Mouse (Mus musculus): ENCODE results near the gene Rassf6. TPM values are rescaled to one million over a fixed set of nuclear protein-coding genes. Genes with fewer than 3 reads are reported as not detected.

The Rassf6 gene
- total and polyA plus RNA-seq, 2 experiments from 2014 or later, result 2.0 to 2.5 TPM

GRCm38 (mm10) chr5:90661852-90662251 lies 21.4 kb upstream of the Rassf6 start:
- no peak overlapping the region for H3K4me3 ChIP-seq (ENCODE audit: low read depth, low read length)
- 72% methylated on average over 8 of the region's 8 CpGs for WGBS
- no peak overlapping the region for H3K4me2 ChIP-seq (ENCODE audit: low read depth, low read length, poor library complexity, severe bottlenecking)
- DNase-seq (ENCODE audit: low spot score) (no peak), ATAC-seq (ENCODE audit: low FRiP score) (no peak)
- H3K27me3 ChIP-seq (ENCODE audit: insufficient read depth, low read length), result no peaks in the 10 kb centered on the region; the same call in 1 of the 2 replicates
- no peaks in the 10 kb centered on the region for H3K36me3 ChIP-seq (ENCODE audit: insufficient read depth, low read length)
- no peaks in the 10 kb centered on the region for H3K4me1 ChIP-seq (ENCODE audit: insufficient read depth, low read length)
- no peak overlapping the region for H3K9ac ChIP-seq (replicated peaks; ENCODE audit: low read length, poor library complexity, severe bottlenecking)
- no peak overlapping the region for H3K27ac ChIP-seq (ENCODE audit: low read depth, low read length)
- no peaks in the 10 kb centered on the region for H3K9me3 ChIP-seq (ENCODE audit: low read length)
- TF ChIP-seq CTCF (IDR thresholded peaks at IDR 0.05), result no peak

GRCm38 (mm10) chr5:90661436-90661835 lies 21.0 kb upstream of the Rassf6 start:
- WGBS, result 28% methylated on average over 9 of the region's 9 CpGs
- Histone ChIP-seq H3K9me3 (ENCODE audit: low read length) (no peaks in the 10 kb centered on the region), H3K27me3 (ENCODE audit: insufficient read depth, low read length) (no peaks in the 10 kb centered on the region; the same call in 1 of the 2 replicates), H3K4me2 (ENCODE audit: low read depth, low read length, poor library complexity, severe bottlenecking) (no peak overlapping the region), H3K36me3 (ENCODE audit: insufficient read depth, low read length) (no peaks in the 10 kb centered on the region), H3K27ac (ENCODE audit: low read depth, low read length) (no peak overlapping the region), H3K4me1 (ENCODE audit: insufficient read depth, low read length) (no peaks in the 10 kb centered on the region), H3K9ac (replicated peaks; ENCODE audit: low read length, poor library complexity, severe bottlenecking) (no peak overlapping the region), H3K4me3 (ENCODE audit: low read depth, low read length) (no peak overlapping the region)
- ATAC-seq (ENCODE audit: low FRiP score) (peak; percentile 45; the same call in 1 of the 2 replicates), DNase-seq (ENCODE audit: low spot score) (peak; percentile 75)
- TF ChIP-seq CTCF (IDR thresholded peaks at IDR 0.05), result peak; percentile 90

DNA sequence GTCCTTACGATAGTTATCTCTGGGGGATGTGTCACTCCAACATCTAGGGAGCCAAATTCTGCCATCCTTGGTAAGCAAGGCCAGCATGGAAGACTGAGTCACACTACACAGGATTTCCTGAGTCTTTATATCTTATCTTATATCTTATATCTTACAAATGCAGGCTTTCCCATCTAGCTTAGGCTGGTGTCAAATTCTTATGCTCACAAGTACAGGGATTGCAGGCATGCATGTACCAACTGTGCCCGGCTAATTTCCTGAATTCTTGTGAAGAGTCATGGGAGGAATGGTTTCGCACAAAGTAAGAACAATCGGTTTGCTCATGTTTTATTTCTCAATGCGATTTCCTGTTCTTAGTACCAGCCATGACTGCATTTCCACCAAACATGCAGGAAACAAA lies 20.0 kb upstream of the Rassf6 start:
- no peaks in the 10 kb centered on the region; the same call in 1 of the 2 replicates for H3K27me3 ChIP-seq (ENCODE audit: insufficient read depth, low read length)
- no peak for ATAC-seq (ENCODE audit: low FRiP score)

GRCm38 (mm10) chr5:90656681-90657080 lies 16.2 kb upstream of the Rassf6 start:
- H3K4me3 ChIP-seq (ENCODE audit: low read depth, low read length), result no peak overlapping the region
- H3K4me1 ChIP-seq (ENCODE audit: insufficient read depth, low read length), result no peaks in the 10 kb centered on the region
- H3K9me3 ChIP-seq (ENCODE audit: low read length), result no peaks in the 10 kb centered on the region
- H3K36me3 ChIP-seq (ENCODE audit: insufficient read depth, low read length), result no peaks in the 10 kb centered on the region
- no peak overlapping the region for H3K9ac ChIP-seq (replicated peaks; ENCODE audit: low read length, poor library complexity, severe bottlenecking)
- WGBS, result 88% methylated on average over 6 of the region's 6 CpGs
- no peaks in the 10 kb centered on the region; the same call in 1 of the 2 replicates for H3K27me3 ChIP-seq (ENCODE audit: insufficient read depth, low read length)
- H3K4me2 ChIP-seq (ENCODE audit: low read depth, low read length, poor library complexity, severe bottlenecking), result no peak overlapping the region
- ATAC-seq (ENCODE audit: low FRiP score) (no peak), DNase-seq (ENCODE audit: low spot score) (no peak)
- H3K27ac ChIP-seq (ENCODE audit: low read depth, low read length), result no peak overlapping the region
- no peak for TF ChIP-seq CTCF (IDR thresholded peaks at IDR 0.05)

More for the DNA sequence above, 20.0 kb upstream of the Rassf6 start:
- no peaks in the 10 kb centered on the region for H3K9me3 ChIP-seq (ENCODE audit: low read length)
- no peak overlapping the region for H3K4me3 ChIP-seq (ENCODE audit: low read depth, low read length)
- no peak overlapping the region for H3K27ac ChIP-seq (ENCODE audit: low read depth, low read length)
- H3K36me3 ChIP-seq (ENCODE audit: insufficient read depth, low read length), result no peaks in the 10 kb centered on the region
- H3K4me2 ChIP-seq (ENCODE audit: low read depth, low read length, poor library complexity, severe bottlenecking), result no peak overlapping the region
- 96% methylated on average over 5 of the region's 5 CpGs for WGBS
- H3K9ac ChIP-seq (replicated peaks; ENCODE audit: low read length, poor library complexity, severe bottlenecking), result no peak overlapping the region
- TF ChIP-seq CTCF (IDR thresholded peaks at IDR 0.05), result no peak
- no peaks in the 10 kb centered on the region for H3K4me1 ChIP-seq (ENCODE audit: insufficient read depth, low read length)
- no peak for DNase-seq (ENCODE audit: low spot score)

GRCm38 (mm10) chr5:90655891-90656290 lies 15.4 kb upstream of the Rassf6 start:
- DNase-seq (ENCODE audit: low spot score) (peak; percentile 22), ATAC-seq (ENCODE audit: low FRiP score) (no peak)
- TF ChIP-seq CTCF (IDR thresholded peaks at IDR 0.05), result no peak
- no peak overlapping the region for H3K9ac ChIP-seq (replicated peaks; ENCODE audit: low read length, poor library complexity, severe bottlenecking)
- H3K4me2 ChIP-seq (ENCODE audit: low read depth, low read length, poor library complexity, severe bottlenecking), result no peak overlapping the region
- 52% methylated on average over 13 of the region's 13 CpGs for WGBS
- H3K4me3 ChIP-seq (ENCODE audit: low read depth, low read length), result no peak overlapping the region
- H3K9me3 ChIP-seq (ENCODE audit: low read length), result no peaks in the 10 kb centered on the region
- H3K27ac ChIP-seq (ENCODE audit: low read depth, low read length), result no peak overlapping the region
- H3K36me3 ChIP-seq (ENCODE audit: insufficient read depth, low read length), result no peaks in the 10 kb centered on the region
- no peaks in the 10 kb centered on the region; the same call in 1 of the 2 replicates for H3K27me3 ChIP-seq (ENCODE audit: insufficient read depth, low read length)
- H3K4me1 ChIP-seq (ENCODE audit: insufficient read depth, low read length), result 0 out of 2 replicates have a peak, but pooled peaks cover 4% of the 10 kb centered on the region

DNA sequence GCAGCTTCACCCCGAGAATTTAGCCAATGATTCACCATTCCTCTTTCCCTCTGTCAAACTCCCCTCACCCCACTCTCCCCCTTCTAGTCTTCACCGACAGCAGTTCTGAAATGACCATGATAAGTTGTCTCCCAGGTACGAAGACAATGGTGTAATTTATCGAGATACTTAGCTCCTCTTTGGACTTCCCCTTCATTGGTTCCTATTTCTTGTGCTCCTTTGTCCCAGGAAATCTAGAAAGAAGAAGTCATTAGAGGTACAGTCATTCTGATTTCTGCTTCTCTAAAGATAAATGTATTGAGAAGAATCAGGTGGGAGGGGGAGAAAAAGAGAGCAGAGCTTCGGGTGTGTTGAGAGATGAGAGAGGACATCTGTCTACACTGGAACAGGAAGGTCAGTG lies 14.3 kb upstream of the Rassf6 start:
- H3K9me3 ChIP-seq (ENCODE audit: low read length), result no peaks in the 10 kb centered on the region
- ATAC-seq (ENCODE audit: low FRiP score), result no peak
- H3K4me2 ChIP-seq (ENCODE audit: low read depth, low read length, poor library complexity, severe bottlenecking), result no peak overlapping the region
- H3K9ac ChIP-seq (replicated peaks; ENCODE audit: low read length, poor library complexity, severe bottlenecking), result no peak overlapping the region
- 0 out of 2 replicates have a peak, but pooled peaks cover 4% of the 10 kb centered on the region for H3K4me1 ChIP-seq (ENCODE audit: insufficient read depth, low read length)
- H3K27me3 ChIP-seq (ENCODE audit: insufficient read depth, low read length), result no peaks in the 10 kb centered on the region
- no peak overlapping the region for H3K27ac ChIP-seq (ENCODE audit: low read depth, low read length)
- H3K4me3 ChIP-seq (ENCODE audit: low read depth, low read length), result no peak overlapping the region
- no peak for TF ChIP-seq CTCF (IDR thresholded peaks at IDR 0.05)
- H3K36me3 ChIP-seq (ENCODE audit: insufficient read depth, low read length), result no peaks in the 10 kb centered on the region
- 84% methylated on average over 5 of the region's 5 CpGs for WGBS
- no peak for DNase-seq (ENCODE audit: low spot score)

All from midbrain, postnatal 0 days (tissue).